Mouse (Mus musculus) erythroblast, adult 5-6 weeks (primary cell): ENCODE measurements around the gene Rpusd4. TPM values are rescaled to one million over a fixed set of nuclear protein-coding genes. Genes with fewer than 3 reads are reported as not detected.

Experiments
- ATAC-seq: replicated peaks from 2 replicates; pipeline ENCODE4 v1.8.0; 2016; ENCODE audit warnings: moderate number of reproducible peaks, mild to moderate bottlenecking, moderate TSS enrichment, inconsistent platforms; ENCODE audit not compliant: poor library complexity, low FRiP score, severe bottlenecking
- total RNA-seq, 2 experiments: library from RNA; stranded (forward) in 1 of 2; stranded (reverse) in 1 of 2; fragments of 150-400 nt in 1 of 2; fragments of 200-764, 138-1000 nt in 1 of 2; gene quantifications; 2 replicates each; pipeline versions ENCODE4 v1.2.3 to v1.2.4; 2015 to 2017; ENCODE audit warnings: low replicate concordance in 2 of 2

Gene Rpusd4
- 3.3 and 9.4 TPM in 2 replicates for total RNA-seq (2015; ENCODE audit: low replicate concordance)
- total RNA-seq (2017; ENCODE audit: low replicate concordance), result 0.77 and 2.0 TPM in 2 replicates

GRCm38 (mm10) chr9:35267146-35267975 lies at the start of gene Rpusd4, which contains the start of gene Fam118b:
Gene Rpusd4 (plus strand): TSS chr9:35267865.
Gene Fam118b (minus strand): TSS chr9:35267805.
- peak; percentile 91 for ATAC-seq

GRCm38 (mm10) chr9:35217963-35218362 lies 49.7 kb upstream of the Rpusd4 start:
- ATAC-seq, result no peak

- ATAC-seq, result no peak
Measured at GRCm38 (mm10) chr9:35223466-35223865, 44.2 kb upstream of the Rpusd4 start.

GRCm38 (mm10) chr9:35228671-35229070 lies 39.0 kb upstream of the Rpusd4 start:
- no peak for ATAC-seq

GRCm38 (mm10) chr9:35235996-35236395 lies 31.7 kb upstream of the Rpusd4 start:
- no peak for ATAC-seq

GRCm38 (mm10) chr9:35238371-35238770 lies 29.3 kb upstream of the Rpusd4 start:
- no peak for ATAC-seq

GRCm38 (mm10) chr9:35238915-35239571 lies 28.6 kb upstream of the Rpusd4 start:
- ATAC-seq, result no peak

- ATAC-seq, result no peak
Measured at GRCm38 (mm10) chr9:35239734-35240133, 27.9 kb upstream of the Rpusd4 start.

- no peak for ATAC-seq
Measured at GRCm38 (mm10) chr9:35247405-35247804, 20.3 kb upstream of the Rpusd4 start.

GRCm38 (mm10) chr9:35249476-35249875 lies 18.2 kb upstream of the Rpusd4 start:
- no peak for ATAC-seq

- no peak for ATAC-seq
Measured at GRCm38 (mm10) chr9:35257365-35257764, 10.3 kb upstream of the Rpusd4 start.

- ATAC-seq, result no peak
Measured at GRCm38 (mm10) chr9:35262418-35262817, 5.2 kb upstream of the Rpusd4 start.

GRCm38 (mm10) chr9:35263431-35263830 lies 4.2 kb upstream of the Rpusd4 start:
- ATAC-seq, result no peak

GRCm38 (mm10) chr9:35264509-35264908 lies 3.2 kb upstream of the Rpusd4 start:
- no peak for ATAC-seq

- ATAC-seq, result peak; percentile 24
Measured at GRCm38 (mm10) chr9:35267976-35268715, 481 bp downstream of the Rpusd4 start.

GRCm38 (mm10) chr9:35277855-35278365 lies 10.2 kb downstream of the Rpusd4 start:
- ATAC-seq, result no peak

- ATAC-seq, result no peak
Measured at GRCm38 (mm10) chr9:35278451-35278850, 10.8 kb downstream of the Rpusd4 start.

GRCm38 (mm10) chr9:35282006-35282850 lies 14.6 kb downstream of the Rpusd4 start:
- peak; percentile 64 for ATAC-seq

GRCm38 (mm10) chr9:35282851-35283200 lies 15.2 kb downstream of the Rpusd4 start:
- ATAC-seq, result no peak
